Comparison of ENCODE assay signal across 17 mouse cellular contexts in the genomic region with DNA sequence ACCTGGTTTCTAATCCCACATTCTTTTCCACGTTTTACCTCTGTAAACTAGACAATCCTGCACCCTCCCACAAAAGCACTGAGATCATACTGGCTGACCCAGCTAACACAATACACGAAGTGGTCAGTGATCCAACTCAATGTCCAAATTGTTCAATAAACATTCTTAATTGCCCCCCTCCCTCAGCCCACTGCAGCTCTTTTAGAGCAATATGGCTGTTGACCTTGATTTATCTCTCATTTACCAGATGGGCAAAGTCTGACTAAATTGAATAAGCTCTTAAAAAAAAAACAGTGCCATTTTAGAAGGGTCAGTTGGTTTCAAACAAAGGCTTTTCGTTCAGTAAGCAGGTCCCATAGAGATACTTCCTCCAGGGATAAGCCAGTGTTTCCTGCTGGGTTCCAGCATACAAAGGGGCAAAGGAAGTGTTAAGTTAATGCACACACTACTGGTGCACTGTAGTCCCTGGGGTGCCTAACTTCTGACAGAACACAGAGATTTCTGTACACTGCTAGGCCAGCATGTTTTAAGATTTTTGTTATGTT.
DNase-seq lines count a peak whose midpoint lies in the region; ATAC-seq and TF ChIP-seq lines count a peak whose summit lies in the region.
"Had no signal": no experiment of that assay in that cellular context is flagged by ENCODE, and none has a peak within 500 bp of the region (broad histone marks: within the 10 kb centered on the region; RNA-seq: fewer than 3 reads in every experiment).

No protein-coding gene starts in this region.

- H3K36me3 ChIP-seq in hindbrain, embryonic 12.5 days: no peaks in the 10 kb centered on the region
- no peaks in the 10 kb centered on the region for H3K36me3 ChIP-seq in hindbrain, embryonic 14.5 days (replicated peaks; ENCODE audit: control insufficient read depth, insufficient read depth)
- no peaks in the 10 kb centered on the region for H3K36me3 ChIP-seq in midbrain, embryonic 10.5 days
- no peaks in the 10 kb centered on the region for H3K36me3 ChIP-seq in midbrain, embryonic 16.5 days (ENCODE audit: control insufficient read depth, insufficient read depth, low read length)
- H3K36me3 ChIP-seq in hindbrain, embryonic 13.5 days: no peaks in the 10 kb centered on the region
- no peaks in the 10 kb centered on the region for H3K36me3 ChIP-seq in intestine, postnatal 0 days (ENCODE audit: control insufficient read depth, insufficient read depth)
- H3K36me3 ChIP-seq: embryonic facial prominence, embryonic 13.5 days; limb, embryonic 12.5 days; liver, embryonic 13.5 days had no signal

- no peaks in the 10 kb centered on the region for H3K9me3 ChIP-seq in hindbrain, embryonic 12.5 days (replicated peaks)
- H3K9me3 ChIP-seq in hindbrain, embryonic 14.5 days (ENCODE audit: control insufficient read depth, low read length): no peaks in the 10 kb centered on the region
- no peaks in the 10 kb centered on the region for H3K9me3 ChIP-seq in midbrain, embryonic 10.5 days (replicated peaks)
- no peaks in the 10 kb centered on the region for H3K9me3 ChIP-seq in midbrain, embryonic 16.5 days (replicated peaks; ENCODE audit: control insufficient read depth, low read length, poor library complexity, severe bottlenecking)
- no peaks in the 10 kb centered on the region for H3K9me3 ChIP-seq in hindbrain, embryonic 13.5 days
- H3K9me3 ChIP-seq in intestine, postnatal 0 days (ENCODE audit: control insufficient read depth): no peaks in the 10 kb centered on the region
- H3K9me3 ChIP-seq: embryonic facial prominence, embryonic 13.5 days; limb, embryonic 12.5 days; liver, embryonic 13.5 days had no signal

- H3K27me3 ChIP-seq in hindbrain, embryonic 12.5 days: no peaks in the 10 kb centered on the region
- H3K27me3 ChIP-seq in hindbrain, embryonic 14.5 days (ENCODE audit: control insufficient read depth, insufficient read depth, low read length): no peaks in the 10 kb centered on the region
- H3K27me3 ChIP-seq in midbrain, embryonic 10.5 days (ENCODE audit: low read depth, poor library complexity, severe bottlenecking): peaks cover 4% of the 10 kb centered on the region; the same call in 1 of the 2 replicates
- no peaks in the 10 kb centered on the region for H3K27me3 ChIP-seq in midbrain, embryonic 16.5 days (ENCODE audit: control insufficient read depth, insufficient read depth, low read depth, low read length)
- H3K27me3 ChIP-seq in hindbrain, embryonic 13.5 days: no peaks in the 10 kb centered on the region
- no peaks in the 10 kb centered on the region for H3K27me3 ChIP-seq in intestine, postnatal 0 days (replicated peaks; ENCODE audit: control insufficient read depth, insufficient read depth, low read length)
- H3K27me3 ChIP-seq: embryonic facial prominence, embryonic 13.5 days; limb, embryonic 12.5 days; liver, embryonic 13.5 days had no signal

- peak overlapping the region; percentile 48 for H3K27ac ChIP-seq in hindbrain, embryonic 12.5 days
- no peak overlapping the region for H3K27ac ChIP-seq in hindbrain, embryonic 14.5 days
- H3K27ac ChIP-seq in midbrain, embryonic 10.5 days (replicated peaks): peak overlapping the region; percentile 61; the same call in 1 of the 2 replicates
- H3K27ac ChIP-seq in midbrain, embryonic 16.5 days (ENCODE audit: low read length): no peak overlapping the region
- H3K27ac ChIP-seq in hindbrain, embryonic 13.5 days: 0 out of 2 replicates have a peak overlapping the region, but pooled peaks have one; percentile 37
- no peak overlapping the region for H3K27ac ChIP-seq in intestine, postnatal 0 days (ENCODE audit: low read depth, low read length)
- H3K27ac ChIP-seq: embryonic facial prominence, embryonic 13.5 days; gastrocnemius, adult 2 months; left cerebral cortex, adult 2 months; limb, embryonic 12.5 days; liver, embryonic 13.5 days; macrophage had no signal

- 16% methylated on average over 3 of the region's 3 CpGs for WGBS in hindbrain, embryonic 12.5 days
- 15% methylated on average over 3 of the region's 3 CpGs for WGBS in hindbrain, embryonic 14.5 days
- WGBS in midbrain, embryonic 10.5 days: 18% methylated on average over 3 of the region's 3 CpGs
- WGBS in midbrain, embryonic 16.5 days: 15% methylated on average over 3 of the region's 3 CpGs
- WGBS in hindbrain, embryonic 13.5 days: 14% methylated on average over 3 of the region's 3 CpGs
- WGBS in intestine, postnatal 0 days: 43% methylated on average over 3 of the region's 3 CpGs

- H3K4me1 ChIP-seq in hindbrain, embryonic 12.5 days: peaks cover 9% of the 10 kb centered on the region
- peaks cover 11% of the 10 kb centered on the region; the same call in 1 of the 2 replicates for H3K4me1 ChIP-seq in hindbrain, embryonic 14.5 days (replicated peaks; ENCODE audit: control insufficient read depth, insufficient read depth, low read length)
- H3K4me1 ChIP-seq in midbrain, embryonic 10.5 days: peaks cover 11% of the 10 kb centered on the region
- peaks cover 2% of the 10 kb centered on the region; the same call in 1 of the 2 replicates for H3K4me1 ChIP-seq in midbrain, embryonic 16.5 days (ENCODE audit: control insufficient read depth, insufficient read depth, low read length)
- H3K4me1 ChIP-seq in hindbrain, embryonic 13.5 days (replicated peaks): peaks cover 8% of the 10 kb centered on the region
- H3K4me1 ChIP-seq in intestine, postnatal 0 days (replicated peaks; ENCODE audit: control insufficient read depth, insufficient read depth, low read length): no peaks in the 10 kb centered on the region
- H3K4me1 ChIP-seq: embryonic facial prominence, embryonic 13.5 days; limb, embryonic 12.5 days; liver, embryonic 13.5 days had no signal

- DNase-seq in hindbrain, embryonic 14.5 days (ENCODE audit: low spot score): no peak
- DNase-seq in midbrain, embryonic 10.5 days (ENCODE audit: low spot score): peak; percentile 16
- peak; percentile 31 for DNase-seq in embryo, embryonic 10 days (ENCODE audit: low spot score)
- no peak for DNase-seq in adrenal gland, postnatal 4 days (ENCODE audit: low spot score in 2 of 2)
- DNase-seq: cerebellum, postnatal 25 days; forebrain, postnatal 0 days; gastrocnemius, adult 2 months; kidney, postnatal 10 days; liver, embryonic 13.5 days had no signal

- no peak for ATAC-seq in hindbrain, embryonic 12.5 days (ENCODE audit: low FRiP score)
- no peak for ATAC-seq in hindbrain, embryonic 14.5 days (ENCODE audit: low FRiP score)
- no peak for ATAC-seq in midbrain, embryonic 16.5 days
- ATAC-seq in hindbrain, embryonic 13.5 days (ENCODE audit: low FRiP score): no peak
- ATAC-seq in intestine, postnatal 0 days: no peak
- ATAC-seq: forebrain, postnatal 0 days had no signal

- H3K4me3 ChIP-seq in hindbrain, embryonic 12.5 days: no peak overlapping the region
- H3K4me3 ChIP-seq in hindbrain, embryonic 14.5 days (replicated peaks; ENCODE audit: low read length): no peak overlapping the region
- H3K4me3 ChIP-seq in midbrain, embryonic 10.5 days: no peak overlapping the region
- no peak overlapping the region for H3K4me3 ChIP-seq in midbrain, embryonic 16.5 days (ENCODE audit: low read depth, low read length)
- H3K4me3 ChIP-seq in hindbrain, embryonic 13.5 days: no peak overlapping the region
- H3K4me3 ChIP-seq in intestine, postnatal 0 days (ENCODE audit: low read depth, low read length): no peak overlapping the region
- H3K4me3 ChIP-seq: embryonic facial prominence, embryonic 13.5 days; gastrocnemius, adult 2 months; left cerebral cortex, adult 2 months; limb, embryonic 12.5 days; liver, embryonic 13.5 days had no signal

- H3K4me2 ChIP-seq in hindbrain, embryonic 12.5 days (replicated peaks): no peak overlapping the region
- no peak overlapping the region for H3K4me2 ChIP-seq in hindbrain, embryonic 14.5 days (replicated peaks)
- no peak overlapping the region for H3K4me2 ChIP-seq in midbrain, embryonic 16.5 days (ENCODE audit: low read length)
- H3K4me2 ChIP-seq in hindbrain, embryonic 13.5 days: no peak overlapping the region
- H3K4me2 ChIP-seq in intestine, postnatal 0 days (replicated peaks; ENCODE audit: low read depth): no peak overlapping the region
- H3K4me2 ChIP-seq: embryonic facial prominence, embryonic 13.5 days; limb, embryonic 12.5 days; liver, embryonic 13.5 days had no signal

- no peak for TF ChIP-seq CTCF in intestine, postnatal 0 days (IDR thresholded peaks at IDR 0.05; ENCODE audit: low read depth)

- H3K9ac ChIP-seq in hindbrain, embryonic 12.5 days: no peak overlapping the region
- no peak overlapping the region for H3K9ac ChIP-seq in hindbrain, embryonic 14.5 days
- H3K9ac ChIP-seq in midbrain, embryonic 16.5 days (ENCODE audit: low read depth, low read length): no peak overlapping the region
- H3K9ac ChIP-seq in hindbrain, embryonic 13.5 days: no peak overlapping the region
- H3K9ac ChIP-seq in intestine, postnatal 0 days (ENCODE audit: low read depth, low read length): no peak overlapping the region
- H3K9ac ChIP-seq: embryonic facial prominence, embryonic 13.5 days; forebrain, postnatal 0 days; limb, embryonic 12.5 days; liver, embryonic 13.5 days had no signal

Comparison
In these comparisons a context has a peak if more than half of its experiments do, and no peak if none do; other contexts are left out.
1. H3K27ac ChIP-seq: peak in hindbrain, embryonic 12.5 days (single experiment), midbrain, embryonic 10.5 days (single experiment) and hindbrain, embryonic 13.5 days (single experiment); none in hindbrain, embryonic 14.5 days (single experiment), midbrain, embryonic 16.5 days (single experiment) and intestine, postnatal 0 days (single experiment).
2. DNase-seq: peak in midbrain, embryonic 10.5 days (single experiment) and embryo, embryonic 10 days (single experiment); none in hindbrain, embryonic 14.5 days (single experiment) and adrenal gland, postnatal 4 days (0 of 2).